Mouse (Mus musculus): Measurements from ENCODE around the gene Usp3. TPM values are rescaled to one million over a fixed set of nuclear protein-coding genes. Genes with fewer than 3 reads are reported as not detected.

Gene Usp3
- total and polyA plus RNA-seq, 3 experiments: 24.4 to 39.5 (median 36.6) TPM

GRCm38 (mm10) chr9:66488786-66489185 is 104.2 kb downstream of the Usp3 start:
- in situ Hi-C loops (cut with MboI; ENCODE audit: low pct_ligation_motif_present, low pct_unique_long_range_greater_than_20kb, low sequenced_read_pairs): no loop called here
- Histone ChIP-seq H3K9ac (ENCODE audit: insufficient read depth, low read depth) (no peak overlapping the region), H3K4me3 (replicated peaks in 1 of 3; ENCODE audit: low read depth in 2 of 3, low read length in 2 of 3, poor library complexity in 1 of 3) (no peak overlapping the region), H3K36me3 (replicated peaks in 1 of 2; ENCODE audit: control insufficient read depth in 1 of 2, insufficient read depth in 1 of 2, low read length in 1 of 2) (peaks cover 62 to 79% of the 10 kb centered on the region in 2 experiments), H3K27ac (ENCODE audit: insufficient read depth, low read depth) (no peak overlapping the region), H3K27me3 (replicated peaks) (no peaks in the 10 kb centered on the region), H3K9me3 (replicated peaks; ENCODE audit: low read length) (peaks cover 4% of the 10 kb centered on the region), H3K79me2 (replicated peaks; ENCODE audit: control insufficient read depth, extremely low read depth, insufficient read depth, poor library complexity, severe bottlenecking) (no peaks in the 10 kb centered on the region), H3K4me2 (ENCODE audit: insufficient read depth, low read depth, poor library complexity, severe bottlenecking) (no peak overlapping the region), H3K4me1 (ENCODE audit: control insufficient read depth in 1 of 2, insufficient read depth in 2 of 2) (peaks cover 11 to 34% of the 10 kb centered on the region in 2 experiments; a peak in 3 of 4 replicates)
- TF ChIP-seq MAZ (IDR thresholded peaks at IDR 0.05; ENCODE audit: low read depth, low read length): no peak
- TF ChIP-seq SMC3 (IDR thresholded peaks at IDR 0.05; ENCODE audit: low read depth, low read length): no peak
- no peak for TF ChIP-seq MEF2A (IDR thresholded peaks at IDR 0.05; ENCODE audit: borderline replicate concordance, low read depth, low read length)
- dilution Hi-C loops (cut with MboI; ENCODE audit: extremely low pct_ligation_motif_present, extremely low pct_unique_long_range_greater_than_20kb, low sequenced_read_pairs): no loop called here
- no peak for DNase-seq (ENCODE audit: extremely low read depth)

- Histone ChIP-seq H3K36me3 (replicated peaks in 1 of 2; ENCODE audit: control insufficient read depth in 1 of 2, insufficient read depth in 1 of 2, low read length in 1 of 2) (peaks cover 51 to 79% of the 10 kb centered on the region in 2 experiments), H3K4me3 (replicated peaks in 1 of 3; ENCODE audit: low read depth in 2 of 3, low read length in 2 of 3, poor library complexity in 1 of 3) (no peak overlapping the region), H3K9ac (ENCODE audit: insufficient read depth, low read depth) (no peak overlapping the region), H3K79me2 (replicated peaks; ENCODE audit: control insufficient read depth, extremely low read depth, insufficient read depth, poor library complexity, severe bottlenecking) (no peaks in the 10 kb centered on the region), H3K27ac (ENCODE audit: insufficient read depth, low read depth) (no peak overlapping the region), H3K4me2 (ENCODE audit: insufficient read depth, low read depth, poor library complexity, severe bottlenecking) (no peak overlapping the region), H3K9me3 (replicated peaks; ENCODE audit: low read length) (no peaks in the 10 kb centered on the region), H3K4me1 (ENCODE audit: control insufficient read depth in 1 of 2, insufficient read depth in 2 of 2) (no peaks in the 10 kb centered on the region), H3K27me3 (replicated peaks) (no peaks in the 10 kb centered on the region)
- TF ChIP-seq CTCF (conservative IDR thresholded peaks at IDR 0.05 in 1 of 2, IDR thresholded peaks at IDR 0.05 in 1 of 2; ENCODE audit: low read depth in 2 of 2, low read length in 2 of 2) (no peak), MEF2A (IDR thresholded peaks at IDR 0.05; ENCODE audit: borderline replicate concordance, low read depth, low read length) (no peak), POLR2AphosphoS2 (IDR thresholded peaks at IDR 0.05; ENCODE audit: low read depth, low read length) (no peak), TBP (conservative IDR thresholded peaks at IDR 0.05; ENCODE audit: low read depth, low read length) (no peak), ELF1 (IDR thresholded peaks at IDR 0.05; ENCODE audit: low read depth, low read length) (no peak), IRF4 (IDR thresholded peaks at IDR 0.05; ENCODE audit: low read depth, low read length) (no peak), EP300 (IDR thresholded peaks at IDR 0.05; ENCODE audit: low read length) (no peak), SIN3A (IDR thresholded peaks at IDR 0.05; ENCODE audit: low read length) (no peak), MAFK (IDR thresholded peaks at IDR 0.05; ENCODE audit: insufficient replicate concordance, low read length) (no peak), NELFE (IDR thresholded peaks at IDR 0.05; ENCODE audit: low read depth, low read length) (no peak), CHD1 (IDR thresholded peaks at IDR 0.05; ENCODE audit: low read depth, low read length) (no peak), JUN (IDR thresholded peaks at IDR 0.05; ENCODE audit: insufficient read depth, low read depth, low read length) (no peak), MAX (IDR thresholded peaks at IDR 0.05; ENCODE audit: low read length) (no peak), USF1 (IDR thresholded peaks at IDR 0.05; ENCODE audit: low read depth, low read length) (no peak)
- dilution Hi-C loops (cut with MboI; ENCODE audit: extremely low pct_ligation_motif_present, extremely low pct_unique_long_range_greater_than_20kb, low sequenced_read_pairs) (no loop called here), in situ Hi-C loops (cut with MboI; ENCODE audit: low pct_ligation_motif_present, low pct_unique_long_range_greater_than_20kb, low sequenced_read_pairs) (no loop called here)
- DNase-seq (ENCODE audit: extremely low read depth): no peak
Measured at GRCm38 (mm10) chr9:66483429-66483828, 109.5 kb downstream of the Usp3 start.

Measured in CH12.LX (cell line).